Mouse (Mus musculus) induced T-regulatory cell, adult 2 months (primary cell): ENCODE results near the gene Rab6b.
A peak's percentile ranks its signal among the peaks of the same experiment; 100 is the strongest.

Experiments
- DNase-seq: peaks from one replicate; pipeline ENCODE4 v3.0.0-alpha.2; 2012; ENCODE audit warnings: low read depth

The Rab6b gene

GRCm38 (mm10) chr9:103205786-103206185 is 94.2 kb downstream of the Rab6b start:
- no peak for DNase-seq

GRCm38 (mm10) chr9:103207846-103208245 is 96.3 kb downstream of the Rab6b start:
- peak; percentile 93 for DNase-seq

- no peak for DNase-seq
Measured at GRCm38 (mm10) chr9:103208802-103209423, 97.3 kb downstream of the Rab6b start.

GRCm38 (mm10) chr9:103212654-103213420 is 101.2 kb downstream of the Rab6b start:
- DNase-seq = peak; percentile 56

- no peak for DNase-seq
Measured at GRCm38 (mm10) chr9:103213631-103214030, 102.0 kb downstream of the Rab6b start.

- DNase-seq = no peak
Measured at GRCm38 (mm10) chr9:103214281-103214680, 102.7 kb downstream of the Rab6b start.

- DNase-seq = no peak
Measured at GRCm38 (mm10) chr9:103224721-103225120, 113.1 kb downstream of the Rab6b start.

- peak; percentile 64 for DNase-seq
Measured at GRCm38 (mm10) chr9:103225464-103225863, 113.9 kb downstream of the Rab6b start.

GRCm38 (mm10) chr9:103226806-103227205 is 115.2 kb downstream of the Rab6b start:
- no peak for DNase-seq

- DNase-seq = no peak
Measured at GRCm38 (mm10) chr9:103227760-103228159, 116.2 kb downstream of the Rab6b start.

- peak; percentile 50 for DNase-seq
Measured at GRCm38 (mm10) chr9:103228370-103229003, 116.9 kb downstream of the Rab6b start.

GRCm38 (mm10) chr9:103229037-103229867 is 117.7 kb downstream of the Rab6b start:
- no peak for DNase-seq

GRCm38 (mm10) chr9:103230151-103230951 is 118.8 kb downstream of the Rab6b start, which contains the start of the genes Gm20425 and Trf:
TSS of gene Gm20425 (minus strand) at chr9:103230307.
TSS of gene Trf (minus strand) at chr9:103230444.
- peak; percentile 28 for DNase-seq

GRCm38 (mm10) chr9:103232232-103233005 is 120.8 kb downstream of the Rab6b start:
- no peak for DNase-seq

- DNase-seq = no peak
Measured at GRCm38 (mm10) chr9:103233006-103233395, 121.4 kb downstream of the Rab6b start.

GRCm38 (mm10) chr9:103234059-103234458 is 122.5 kb downstream of the Rab6b start:
- no peak for DNase-seq

GRCm38 (mm10) chr9:103234565-103235165 is 123.1 kb downstream of the Rab6b start:
- DNase-seq = no peak
